Mouse (Mus musculus) CH12.LX (cell line): ENCODE measurements at regions not wholly inside any gene's neighbourhood (a gene's known extent, or its start where the extent isn't known, plus 50 kb on each side); places are given as distances from the start of the nearest gene placed in this dataset.

ENCODE experiments used
- EP300 ChIP-seq: IDR thresholded peaks from 2 replicates; pipeline ENCODE4 v1.6.1; 2011; ENCODE audit warnings: low read length, improper control_type of control experiment
- MAFK ChIP-seq: IDR thresholded peaks from 2 replicates; pipeline ENCODE4 v1.6.1; 2011; ENCODE audit warnings: low read length, improper control_type of control experiment; ENCODE audit not compliant: insufficient replicate concordance
- MAX ChIP-seq: IDR thresholded peaks from 2 replicates; pipeline ENCODE4 v1.6.1; 2011; ENCODE audit warnings: low read length, improper control_type of control experiment
- MYC ChIP-seq: IDR thresholded peaks from 2 replicates; pipeline ENCODE4 v1.6.1; 2011; ENCODE audit warnings: low read depth, mild to moderate bottlenecking, improper control_type of control experiment, low read length
- POLR2A ChIP-seq: IDR thresholded peaks from 2 replicates; pipeline ENCODE4 v1.6.1; 2011; ENCODE audit warnings: low read depth, mild to moderate bottlenecking, improper control_type of control experiment, low read length

DNA sequence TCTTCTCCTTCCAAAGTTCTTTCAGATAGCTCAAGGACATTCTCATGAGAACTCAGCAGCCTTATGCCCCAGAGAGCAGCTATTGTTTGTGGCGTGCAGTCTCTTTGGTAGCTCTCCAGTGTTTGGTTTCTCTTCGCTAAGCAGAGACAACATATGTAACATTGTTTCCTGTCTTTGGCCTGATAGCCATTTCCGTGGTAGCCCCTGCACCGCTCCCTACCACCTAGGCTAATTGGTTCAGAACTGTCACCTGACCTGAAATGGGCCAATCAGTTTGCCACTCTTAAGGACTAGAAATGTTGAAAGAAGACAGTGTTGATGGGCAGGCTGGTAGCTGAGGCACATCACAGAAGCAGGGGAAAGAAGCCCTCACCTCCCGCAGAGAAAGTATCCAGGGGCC lies 54.1 kb upstream of the Pkn2 start:
- no peak for TF ChIP-seq EP300
- TF ChIP-seq MAFK: no peak
- no peak for TF ChIP-seq MAX
- TF ChIP-seq MYC: no peak
- peak; percentile 70 for TF ChIP-seq POLR2A
